Mouse (Mus musculus) intestine, postnatal 0 days (tissue): Measurements from ENCODE around the gene Slc2a4. TPM values are rescaled to one million over a fixed set of nuclear protein-coding genes. Genes with fewer than 3 reads are reported as not detected.

Experiments
- ATAC-seq: fragments of 200-750 bp; cut with Nextera tagmentation; 2 replicates; pipeline ENCODE4 v1.8.0; 2017; ENCODE audit warnings: mild to moderate bottlenecking, moderate TSS enrichment, moderate library complexity
- H3K27ac ChIP-seq: fragments of 300-500 bp; sonication (generic); 2 replicates; pipeline ENCODE4 v1.5.1; 2014; ENCODE audit warnings: mild to moderate bottlenecking, low read depth, low read length, moderate library complexity
- H3K27me3 ChIP-seq: fragments of 300-500 bp; sonication (generic); replicated peaks from 2 replicates; pipeline ENCODE4 v1.6.1; 2014; ENCODE audit warnings: low read length, mixed read lengths; ENCODE audit not compliant: control insufficient read depth, insufficient read depth
- H3K36me3 ChIP-seq: fragments of 300-500 bp; sonication (generic); 2 replicates; pipeline ENCODE4 v1.6.1; 2014; ENCODE audit warnings: mild to moderate bottlenecking, moderate library complexity; ENCODE audit not compliant: control insufficient read depth, insufficient read depth
- H3K4me1 ChIP-seq: fragments of 300-500 bp; sonication (generic); replicated peaks from 2 replicates; pipeline ENCODE4 v1.6.1; 2014; ENCODE audit warnings: antibody characterized with exemption, low read length, mixed read lengths; ENCODE audit not compliant: control insufficient read depth, insufficient read depth
- H3K4me2 ChIP-seq: fragments of 300-500 bp; sonication (generic); replicated peaks from 2 replicates; pipeline ENCODE4 v1.6.1; 2014; ENCODE audit warnings: low read depth, mild to moderate bottlenecking, moderate library complexity
- H3K4me3 ChIP-seq: fragments of 300-500 bp; sonication (generic); 2 replicates; pipeline ENCODE4 v1.5.1; 2014; ENCODE audit warnings: low read depth, low read length
- H3K9ac ChIP-seq: fragments of 300-500 bp; sonication (generic); 2 replicates; pipeline ENCODE4 v1.6.1; 2014; ENCODE audit warnings: mild to moderate bottlenecking, low read depth, low read length
- H3K9me3 ChIP-seq: fragments of 300-500 bp; sonication (generic); 2 replicates; pipeline ENCODE4 v1.6.1; 2016; ENCODE audit warnings: mixed run types; ENCODE audit not compliant: control insufficient read depth
- CTCF ChIP-seq: sonication (generic); IDR thresholded peaks from 2 replicates; pipeline ENCODE4 v1.5.1; 2016; ENCODE audit warnings: low read depth, mild to moderate bottlenecking, control low read depth, antibody characterized with exemption, moderate library complexity
- WGBS: fragments of 180-500 bp; shearing (Covaris S2); extraction: QIAGEN DNeasy Blood & Tissue Kit; methylation state at CpG from one replicate; pipeline ENCODE4 v1.1.7; 2014; 5-methylcytosine and 5-hydroxymethylcytosine counted together
- polyA plus RNA-seq: library from polyadenylated mRNA; unstranded; fragments of >200 nt; fragmentation: Nextera tagmentation; extraction: Ambion mirVana; gene quantifications from 2 replicates; pipeline ENCODE4 v1.2.1, GENCODE M21; 2015

The Slc2a4 gene
- polyA plus RNA-seq, 1 experiment from 2014 or later = 18.3 TPM

- Histone ChIP-seq H3K27me3 (no peaks in the 10 kb centered on the region), H3K4me2 (no peak overlapping the region), H3K4me1 (no peaks in the 10 kb centered on the region), H3K27ac (no peak overlapping the region), H3K9ac (no peak overlapping the region), H3K4me3 (no peak overlapping the region), H3K9me3 (no peaks in the 10 kb centered on the region), H3K36me3 (peaks cover 41% of the 10 kb centered on the region)
- ATAC-seq = no peak
- WGBS = 77% methylated on average over 4 of the region's 4 CpGs
- no peak for TF ChIP-seq CTCF
Measured at GRCm38 (mm10) chr11:69983377-69983776, 35.4 kb upstream of the Slc2a4 start.

DNA sequence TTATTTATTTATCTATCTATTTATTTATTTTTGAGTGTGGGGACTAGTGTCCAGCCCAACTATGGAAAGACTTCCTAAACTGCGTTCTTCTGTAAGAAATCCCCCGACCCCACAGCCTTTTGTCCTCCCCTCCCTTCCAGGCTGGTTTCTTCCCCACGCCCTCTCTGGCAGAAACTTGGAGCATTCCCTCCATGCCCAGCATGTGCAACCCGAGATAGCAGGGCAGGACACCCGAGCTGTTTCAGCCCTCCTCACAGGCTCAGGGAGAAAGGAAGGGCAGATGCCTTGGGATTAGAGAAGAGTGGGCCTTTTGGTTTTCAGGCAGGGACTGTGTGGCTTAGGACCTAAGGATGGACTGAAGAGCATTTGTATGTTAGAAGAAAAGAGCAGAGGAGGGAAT, 34.9 kb upstream of the Slc2a4 start:
- no peak for TF ChIP-seq CTCF
- ATAC-seq = no peak
- Histone ChIP-seq H3K4me3 (no peak overlapping the region), H3K27ac (no peak overlapping the region), H3K27me3 (no peaks in the 10 kb centered on the region), H3K9me3 (no peaks in the 10 kb centered on the region), H3K4me2 (peak overlapping the region; percentile 92), H3K9ac (0 out of 2 replicates have a peak overlapping the region, but pooled peaks have one; percentile 18), H3K36me3 (peaks cover 41% of the 10 kb centered on the region), H3K4me1 (no peaks in the 10 kb centered on the region)
- 19% methylated on average over 5 of the region's 5 CpGs for WGBS

- WGBS = 37% methylated on average over 8 of the region's 8 CpGs
- H3K27me3 ChIP-seq = no peaks in the 10 kb centered on the region
Measured at GRCm38 (mm10) chr11:69982225-69982624, 34.2 kb upstream of the Slc2a4 start, which contains the start of gene Elp5. TSS of gene Elp5 (minus strand) at chr11:69982517.

DNA sequence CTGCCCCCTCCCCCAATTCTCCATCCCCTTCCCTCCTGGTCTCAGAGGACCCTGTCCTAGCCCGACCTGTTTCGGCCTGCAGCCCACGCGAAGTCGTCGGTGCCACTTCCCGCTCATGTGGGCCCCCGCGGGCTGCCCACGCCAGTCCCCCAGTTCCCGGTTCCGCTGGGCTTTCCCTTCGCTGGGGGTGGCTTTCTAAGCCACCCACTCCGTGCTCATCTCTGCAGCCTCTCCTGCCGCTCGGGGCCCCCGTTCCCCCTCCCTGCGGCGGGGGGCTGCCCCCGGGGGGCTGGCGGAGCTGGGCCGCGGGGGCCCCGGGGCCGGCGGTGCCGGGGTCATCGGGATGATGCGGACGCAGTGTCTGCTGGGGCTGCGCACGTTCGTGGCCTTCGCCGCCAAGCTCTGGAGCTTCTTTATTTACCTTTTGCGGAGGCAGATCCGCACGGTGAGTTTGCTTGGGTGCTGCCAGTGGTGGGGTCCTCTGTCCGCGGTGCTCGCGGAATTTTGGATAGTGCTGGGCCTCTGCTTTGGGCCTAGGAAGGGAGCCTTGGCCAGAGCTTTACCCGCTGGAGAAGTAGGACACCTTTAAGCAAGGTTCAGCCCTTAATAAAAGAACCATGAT, 33.3 kb upstream of the Slc2a4 start, which contains the start of gene Ctdnep1:
TSS of gene Ctdnep1 (plus strand) at position 16 of the 622 bp plus-strand sequence.
- Histone ChIP-seq H3K4me1 (no peaks in the 10 kb centered on the region), H3K27me3 (no peaks in the 10 kb centered on the region), H3K9ac (peak within 1 kb of the TSS; percentile 95), H3K36me3 (peaks cover 29% of the 10 kb centered on the region), H3K4me2 (peak within 1 kb of the TSS; percentile 92), H3K27ac (peak within 1 kb of the TSS; percentile 99), H3K4me3 (peak within 1 kb of the TSS; percentile 93), H3K9me3 (no peaks in the 10 kb centered on the region)
- WGBS = 1% methylated on average over 33 of the region's 43 CpGs
- TF ChIP-seq CTCF = no peak
- peak; percentile 3; the same call in 1 of the 2 replicates for ATAC-seq

More at GRCm38 (mm10) chr11:69982225-69982624, 34.2 kb upstream of the Slc2a4 start, which contains the start of gene Elp5:
- H3K27ac ChIP-seq = peak within 1 kb of the TSS; percentile 99
- peak within 1 kb of the TSS; percentile 93 for H3K4me3 ChIP-seq
- ATAC-seq = no peak
- peak within 1 kb of the TSS; percentile 95 for H3K9ac ChIP-seq
- no peaks in the 10 kb centered on the region for H3K4me1 ChIP-seq
- H3K4me2 ChIP-seq = peak within 1 kb of the TSS; percentile 92
- H3K36me3 ChIP-seq = peaks cover 36% of the 10 kb centered on the region
- TF ChIP-seq CTCF = no peak
- H3K9me3 ChIP-seq = no peaks in the 10 kb centered on the region

- no peak for TF ChIP-seq CTCF
- Histone ChIP-seq H3K9ac (peak overlapping the region; percentile 95), H3K4me2 (peak overlapping the region; percentile 92), H3K27me3 (no peaks in the 10 kb centered on the region), H3K36me3 (peaks cover 30% of the 10 kb centered on the region), H3K4me1 (no peaks in the 10 kb centered on the region), H3K9me3 (no peaks in the 10 kb centered on the region), H3K4me3 (peak overlapping the region; percentile 93), H3K27ac (peak overlapping the region; percentile 99)
- WGBS = under 1% methylated on average over 33 of the region's 60 CpGs
- ATAC-seq = peak; percentile 94
Measured at GRCm38 (mm10) chr11:69980196-69981140, 32.5 kb upstream of the Slc2a4 start.

DNA sequence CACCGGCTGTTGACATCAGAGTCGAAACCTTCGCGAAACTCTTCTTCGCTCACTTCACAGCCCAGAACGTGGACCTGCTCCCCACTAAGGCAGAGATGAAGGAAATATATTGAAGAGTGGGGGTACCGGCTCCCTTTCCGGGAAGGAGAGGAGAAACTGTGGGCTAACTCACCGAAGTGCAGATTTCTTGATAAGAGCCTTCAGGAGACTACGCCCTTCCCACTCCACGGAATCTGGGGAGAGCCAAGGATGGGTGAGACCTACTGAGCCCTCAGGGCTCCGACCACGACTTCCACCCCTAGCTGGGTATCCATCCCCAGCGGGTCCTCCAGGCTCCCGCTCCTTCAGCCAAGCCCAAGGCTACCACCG, 31.8 kb upstream of the Slc2a4 start:
- no peak for TF ChIP-seq CTCF
- H3K4me2 ChIP-seq = peak overlapping the region; percentile 92

More for the DNA sequence above, 31.8 kb upstream of the Slc2a4 start:
- H3K4me3 ChIP-seq = peak overlapping the region; percentile 93
- under 1% methylated on average over 16 of the region's 16 CpGs for WGBS
- no peaks in the 10 kb centered on the region for H3K9me3 ChIP-seq
- H3K36me3 ChIP-seq = peaks cover 30% of the 10 kb centered on the region
- peak overlapping the region; percentile 99 for H3K27ac ChIP-seq
- peak overlapping the region; percentile 70 for H3K9ac ChIP-seq
- no peak; the same call in 1 of the 2 replicates for ATAC-seq
- H3K4me1 ChIP-seq = no peaks in the 10 kb centered on the region
- H3K27me3 ChIP-seq = no peaks in the 10 kb centered on the region
